Mouse (Mus musculus) left cerebral cortex, postnatal 14 days (tissue): ENCODE measurements at regions not wholly inside any gene's neighbourhood (a gene's known extent, or its start where the extent isn't known, plus 50 kb on each side); places are given as distances from the start of the nearest gene placed in this dataset.

ENCODE experiments used
- DNase-seq, 2 experiments: peaks; one replicate each; pipeline ENCODE4 v3.0.0; 2021 to 2022; ENCODE audit warnings: low spot score in 2 of 2, mixed read lengths in 1 of 2
- intact Hi-C: fragments of 180-260 bp; cut with DNase I; formaldehyde crosslinking; loops from one replicate; pipeline ENCODE4 v1.15.1; 2025

DNA sequence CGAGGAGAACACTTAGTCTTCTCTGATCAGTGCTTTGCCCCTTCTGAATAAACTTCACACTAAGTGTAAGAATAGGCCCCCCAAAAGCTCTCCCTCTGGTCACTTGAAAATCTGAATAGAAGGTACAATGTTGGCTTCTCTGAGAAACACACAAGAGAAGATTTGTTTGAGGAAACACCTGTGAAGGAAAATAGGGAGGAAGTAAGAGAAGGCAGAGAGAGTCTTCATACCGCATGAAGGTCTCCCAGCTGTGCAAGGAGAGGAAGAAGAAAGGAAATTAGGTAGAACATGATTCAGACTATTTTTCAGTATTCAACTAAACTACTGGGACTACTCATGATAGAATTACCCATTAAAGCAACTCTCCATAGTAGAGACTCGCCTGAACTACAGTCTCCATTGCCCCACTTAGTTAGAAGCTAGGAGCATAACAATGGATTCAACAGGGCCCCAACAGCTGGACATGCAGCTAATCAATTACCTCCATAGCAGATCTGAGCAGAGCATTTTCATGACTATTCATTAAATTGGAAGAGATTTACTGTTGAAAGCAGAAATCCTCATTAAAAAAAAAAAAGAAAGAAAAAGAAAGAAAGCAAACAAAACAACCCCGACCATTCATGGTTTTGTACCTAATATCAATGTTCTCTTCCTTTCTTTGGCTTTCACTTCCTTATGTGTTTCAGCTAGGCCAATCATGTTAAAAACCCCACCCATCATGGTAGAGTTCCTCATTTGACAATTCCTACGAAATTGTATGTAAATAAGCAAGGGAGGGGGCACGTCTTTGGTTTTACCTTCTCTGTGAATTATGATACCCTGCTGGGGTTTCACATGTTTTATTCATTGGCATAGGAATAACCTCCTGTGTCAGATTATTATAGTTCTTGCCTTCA is 1428.3 kb upstream of the A1bg start:
- no peak for DNase-seq
- intact Hi-C loops = no loop called here

DNA sequence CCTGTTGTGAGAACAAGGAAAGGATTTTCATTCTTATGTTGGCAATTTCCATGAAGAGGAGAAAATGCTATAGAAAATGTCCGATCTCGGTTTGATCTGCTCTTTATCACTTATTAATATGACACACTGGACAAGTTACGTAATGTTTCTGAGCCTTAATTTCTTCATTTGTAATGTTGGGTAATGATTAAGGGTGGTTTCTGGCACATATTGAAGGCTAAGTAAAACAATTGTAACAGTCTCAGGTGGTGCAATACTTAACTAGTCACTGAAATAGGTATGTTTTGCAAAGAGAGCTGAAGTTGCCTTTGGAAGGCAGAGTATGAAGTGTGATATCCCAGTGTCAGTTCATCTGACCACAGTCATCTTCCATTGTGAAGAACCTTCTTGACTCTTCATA is 1427.2 kb upstream of the A1bg start:
- intact Hi-C loops = no loop called here
- no peak for DNase-seq

DNA sequence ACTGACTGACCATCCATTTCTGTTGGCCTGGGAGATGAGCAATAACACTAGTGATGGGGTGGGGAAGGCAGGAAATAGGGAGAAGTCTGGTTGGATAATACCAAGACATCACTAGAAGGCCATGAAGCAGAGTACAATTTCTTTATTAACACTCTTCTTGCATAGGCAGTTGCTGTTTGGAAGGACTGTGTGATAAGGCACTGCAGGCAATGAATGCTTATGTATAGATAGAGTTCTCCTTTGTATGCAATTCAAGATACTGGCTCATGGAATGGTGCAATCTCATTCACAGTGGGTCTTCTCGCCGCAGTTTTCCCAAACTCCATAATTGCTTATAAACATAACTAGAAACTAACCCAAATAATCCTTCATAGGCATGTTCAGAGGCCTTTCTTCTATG is 1426.1 kb upstream of the A1bg start:
- no peak for DNase-seq
- intact Hi-C loops = no loop called here

DNA sequence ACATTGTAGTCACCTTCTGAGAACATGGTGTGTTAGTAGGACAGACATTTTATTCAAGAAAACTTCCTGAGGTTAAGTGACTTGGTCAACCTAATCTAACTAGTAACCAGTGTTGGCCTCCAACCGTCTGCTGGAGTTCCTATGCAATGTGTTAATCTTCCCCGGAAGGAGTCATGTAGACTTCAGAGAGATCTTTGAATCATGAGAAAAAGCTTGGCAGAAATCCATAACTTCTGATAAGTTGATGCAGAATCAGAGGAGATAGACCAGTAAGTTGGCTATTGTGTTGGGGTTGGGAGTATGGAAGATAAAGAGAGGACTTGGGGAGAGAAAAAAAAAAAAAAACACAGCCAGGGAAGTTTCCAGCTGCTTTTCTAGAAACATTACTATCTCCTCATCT is 1424.9 kb upstream of the A1bg start:
- intact Hi-C loops = no loop called here
- DNase-seq = no peak

DNA sequence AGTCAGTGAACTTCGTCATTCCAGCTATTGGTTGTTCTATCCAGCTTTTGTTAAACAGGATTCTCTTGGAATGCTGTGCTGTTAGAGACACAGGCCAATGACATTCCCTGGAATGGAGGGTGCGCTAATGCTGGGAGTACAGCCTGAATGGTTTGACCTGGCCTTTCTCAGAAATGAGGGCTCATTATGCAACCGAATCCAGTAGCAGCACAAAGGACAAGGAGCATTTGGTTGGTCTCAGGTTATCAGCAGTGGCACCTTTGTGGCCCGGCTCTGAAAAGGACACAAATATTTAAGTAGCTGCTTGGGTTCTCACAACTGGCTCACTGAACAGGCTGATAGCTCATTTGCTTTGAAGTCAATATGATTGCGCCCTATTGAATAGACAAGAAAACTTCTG is 1423.1 kb upstream of the A1bg start:
- intact Hi-C loops = no loop called here
- no peak for DNase-seq

DNA sequence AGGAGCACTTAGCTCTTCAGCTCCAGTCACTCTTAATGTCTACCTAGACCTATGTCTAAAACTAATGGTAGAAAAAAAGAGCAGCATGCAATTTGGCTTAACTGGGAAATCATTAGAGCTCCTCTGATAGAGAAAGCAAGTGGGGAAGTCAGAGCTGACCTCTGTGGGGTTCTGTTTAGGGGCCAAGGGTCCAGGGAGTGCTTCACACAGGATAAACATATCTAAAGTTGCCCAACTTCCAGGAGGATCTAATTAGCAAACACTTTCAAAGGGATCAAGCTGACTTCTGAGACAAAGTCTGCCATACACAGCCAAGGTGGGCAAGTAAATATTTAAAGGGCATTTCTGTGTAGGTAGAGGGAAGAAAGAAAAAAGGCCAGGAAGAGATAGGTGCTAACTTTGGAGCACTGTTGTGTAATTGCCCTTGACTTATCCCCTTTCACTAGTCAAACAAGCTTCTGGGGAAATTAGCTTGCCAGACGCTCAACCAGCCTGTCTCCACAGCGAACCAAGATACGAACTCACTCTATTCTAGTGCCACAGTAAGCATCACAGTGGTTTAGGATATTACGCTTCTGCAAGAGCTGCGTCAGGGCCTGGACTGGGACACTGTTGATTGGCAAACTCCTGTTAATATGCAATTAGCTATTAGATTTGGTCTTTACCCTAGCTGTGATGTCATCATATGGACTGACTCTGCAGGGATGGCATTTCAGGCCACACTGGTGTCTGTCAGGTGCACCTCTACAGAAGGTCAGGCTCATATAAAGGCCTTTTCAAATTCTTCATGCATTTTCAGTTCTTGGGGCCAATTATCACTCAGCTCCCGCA is 1413.9 kb upstream of the A1bg start:
- DNase-seq = no peak
- intact Hi-C loops = no loop called here

DNA sequence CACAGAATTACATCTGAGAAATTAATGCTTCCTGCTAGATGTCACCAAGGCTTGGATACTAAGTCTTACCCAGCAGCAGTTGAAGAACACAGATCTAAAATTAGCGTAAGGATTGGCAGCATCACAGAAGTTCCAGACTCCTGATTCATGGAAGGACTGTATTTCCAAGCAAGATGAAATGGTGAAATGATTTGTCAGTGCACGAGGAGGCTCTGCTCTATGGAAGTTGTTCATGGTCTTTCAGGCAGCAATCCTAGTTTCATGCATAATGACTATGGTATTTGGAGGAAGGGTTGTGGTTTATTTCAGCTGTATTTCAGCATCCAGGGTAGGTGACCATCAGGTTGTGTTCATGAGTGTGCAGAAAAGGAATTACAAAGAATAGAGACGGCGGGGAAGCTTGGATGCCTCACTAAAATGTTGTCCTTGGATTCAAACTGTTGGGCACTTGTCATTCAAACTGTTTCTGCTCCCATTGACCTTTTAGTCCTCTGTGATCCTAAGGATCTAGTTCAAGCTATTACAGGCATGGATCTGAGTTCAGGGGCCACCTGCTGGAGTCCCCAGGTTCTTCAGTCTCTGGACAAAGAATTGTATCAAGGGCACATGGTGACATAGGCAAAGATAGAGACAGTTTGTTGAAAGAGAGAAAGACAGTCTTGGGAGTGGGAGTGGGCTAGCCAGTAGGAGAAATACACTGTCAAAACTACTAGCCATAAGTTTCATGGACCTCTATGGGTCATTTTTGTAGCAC is 1411.6 kb upstream of the A1bg start:
- intact Hi-C loops = no loop called here
- peak; percentile 4 to 14 for DNase-seq

GRCm38 (mm10) chr15:62332129-62332528 is 1409.3 kb upstream of the A1bg start:
- no peak for DNase-seq
- intact Hi-C loops = no loop called here

DNA sequence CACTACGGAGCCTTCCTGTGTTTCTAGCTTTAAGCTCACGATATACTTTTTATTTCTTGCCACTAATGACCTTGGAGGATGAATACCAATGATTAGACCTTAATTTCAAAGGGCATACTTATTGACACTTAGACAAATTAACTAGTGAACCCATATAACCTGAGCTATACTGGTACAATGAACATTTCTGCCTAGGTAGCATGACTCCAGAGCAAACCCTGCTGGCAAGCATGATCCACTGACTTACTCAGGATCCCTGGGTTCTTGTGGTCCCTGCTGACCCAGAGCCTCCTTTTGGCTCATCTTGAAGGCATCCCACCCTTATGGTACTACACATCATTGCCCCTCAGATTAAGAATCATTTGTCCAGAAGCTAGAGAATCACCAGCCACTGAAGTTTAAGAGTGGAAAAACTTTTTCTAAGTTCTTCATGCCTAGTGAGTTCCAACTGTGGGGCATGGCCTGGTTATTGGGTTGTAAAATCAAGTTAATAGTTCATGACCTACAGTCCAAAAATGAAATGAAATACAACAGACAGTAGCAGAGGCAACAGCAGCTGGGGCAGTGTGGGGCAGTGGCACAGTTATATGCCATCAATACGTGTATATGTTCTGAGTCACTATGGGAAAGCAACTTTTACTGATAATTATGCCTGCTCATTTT is 1408.5 kb upstream of the A1bg start:
- DNase-seq = no peak
- intact Hi-C loops = no loop called here

DNA sequence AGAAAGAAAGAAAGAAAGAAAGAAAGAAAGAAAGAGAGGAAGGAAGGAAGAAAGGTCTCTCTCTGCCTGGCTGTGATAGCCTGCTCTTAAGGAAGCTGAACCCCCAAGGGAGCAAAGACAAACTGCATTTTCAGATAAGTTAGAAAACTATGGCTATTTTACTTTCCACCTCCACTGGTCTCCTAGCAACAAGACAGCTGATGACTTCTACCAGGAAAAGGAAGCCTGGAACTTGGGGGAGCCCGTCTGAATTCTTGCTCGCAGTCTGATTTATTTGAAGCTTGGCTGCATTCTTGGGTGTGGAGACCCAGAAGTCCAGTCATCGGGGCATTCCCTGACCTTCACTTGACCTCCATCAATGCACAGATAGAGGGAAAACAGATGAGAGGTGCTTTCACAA is 1406.1 kb upstream of the A1bg start:
- peak; percentile 15 to 43 for DNase-seq
- intact Hi-C loops = no loop called here

- intact Hi-C loops = no loop called here
- DNase-seq = no peak
Measured at GRCm38 (mm10) chr15:62328305-62328881, 1405.6 kb upstream of the A1bg start.

DNA sequence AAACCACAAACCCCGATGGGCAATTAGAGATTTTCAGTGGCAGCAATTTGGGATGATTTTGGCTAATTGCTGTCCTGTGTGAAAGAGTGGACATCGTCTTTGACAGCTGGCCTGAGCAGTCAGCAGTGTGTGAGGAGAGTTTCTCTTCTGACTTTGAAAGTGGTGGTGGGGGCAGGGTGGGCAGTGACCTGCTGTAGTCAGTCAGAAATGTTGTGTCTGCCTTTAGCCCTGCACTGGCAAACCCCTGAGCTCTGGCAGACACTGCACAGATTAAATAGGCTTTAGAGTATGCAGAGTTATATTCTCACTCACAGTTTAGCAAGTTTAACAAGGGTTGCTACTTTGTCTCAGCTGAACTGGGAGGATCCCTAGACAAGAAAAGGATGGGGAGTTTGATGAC is 1404.7 kb upstream of the A1bg start:
- intact Hi-C loops = no loop called here
- DNase-seq = no peak

GRCm38 (mm10) chr15:62326524-62326923 is 1403.7 kb upstream of the A1bg start:
- intact Hi-C loops = no loop called here

GRCm38 (mm10) chr15:62325451-62326290 is 1402.9 kb upstream of the A1bg start:
- no peak for DNase-seq
- intact Hi-C loops = no loop called here

More at GRCm38 (mm10) chr15:62326524-62326923, 1403.7 kb upstream of the A1bg start:
- DNase-seq = no peak

DNA sequence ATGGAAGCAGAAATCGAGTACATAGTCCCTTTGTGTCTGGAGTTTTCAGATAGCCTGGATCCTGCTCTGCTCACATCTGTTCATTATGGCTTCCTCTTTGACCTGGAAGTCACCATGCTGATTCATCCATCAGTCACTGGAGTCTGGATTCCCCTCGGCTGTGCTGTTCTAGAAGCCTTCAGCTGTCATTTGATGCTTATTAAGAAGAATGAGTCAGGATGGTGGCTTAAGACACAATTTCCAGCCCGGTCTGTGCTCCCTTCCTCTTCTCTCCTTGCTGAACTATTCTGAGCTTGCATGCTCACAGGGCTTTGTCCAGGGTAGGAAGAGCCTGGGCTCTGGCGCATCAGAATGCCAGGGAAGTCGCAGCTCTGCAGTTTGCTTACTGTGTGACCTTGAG is 1398.2 kb upstream of the A1bg start:
- intact Hi-C loops = no loop called here
- DNase-seq = no peak

DNA sequence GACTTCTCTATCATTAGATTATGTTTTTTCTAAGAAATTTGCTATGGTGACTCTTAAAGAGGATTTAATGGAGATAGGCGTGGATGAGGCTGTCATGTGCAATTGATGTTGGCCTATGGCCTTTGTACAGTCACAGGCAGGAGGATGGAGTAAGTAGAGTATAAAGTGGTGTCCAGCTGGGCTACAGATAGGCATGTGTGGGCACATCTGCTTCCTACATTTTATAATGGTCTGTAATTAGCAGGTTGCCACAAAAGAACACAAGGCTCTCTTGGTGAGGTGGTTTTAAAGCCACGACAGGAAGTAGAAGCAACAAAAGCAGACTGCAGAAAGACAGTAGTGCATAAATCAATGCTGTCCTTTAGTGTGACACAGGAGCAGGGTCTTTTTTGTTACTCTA is 1391.6 kb upstream of the A1bg start:
- DNase-seq = no peak
- intact Hi-C loops = no loop called here

GRCm38 (mm10) chr15:62302233-62302632 is 1379.4 kb upstream of the A1bg start:
- intact Hi-C loops = no loop called here
- DNase-seq = no peak

- intact Hi-C loops = no loop called here
Measured at GRCm38 (mm10) chr15:62301567-62301966, 1378.8 kb upstream of the A1bg start.

More at GRCm38 (mm10) chr15:62301567-62301966, 1378.8 kb upstream of the A1bg start:
- DNase-seq = no peak
